Mouse (Mus musculus) stomach, embryonic 16.5 days (tissue): ENCODE results near the gene Hist1h2bl. TPM values are rescaled to one million over a fixed set of nuclear protein-coding genes. Genes with fewer than 3 reads are reported as not detected.
"Not testable (repeated sequence)": the region's sequence is repeated elsewhere in the genome, so short reads cannot be mapped to it uniquely, and the experiment has no call there.

Experiments used
- ATAC-seq: fragments of 200-750 bp; cut with Nextera tagmentation; 2 replicates; pipeline ENCODE4 v1.8.0; 2017; ENCODE audit warnings: moderate number of reproducible peaks, moderate TSS enrichment; ENCODE audit not compliant: insufficient read depth, low FRiP score
- H3K27ac ChIP-seq: fragments of 300-500 bp; sonication (generic); 2 replicates; pipeline ENCODE4 v1.5.1; 2014; ENCODE audit warnings: low read length
- H3K27me3 ChIP-seq: fragments of 300-500 bp; sonication (generic); 2 replicates; pipeline ENCODE4 v1.6.1; 2014; ENCODE audit warnings: low read length, control low read depth, mixed read lengths; ENCODE audit not compliant: control insufficient read depth, insufficient read depth
- H3K36me3 ChIP-seq: fragments of 300-500 bp; sonication (generic); 2 replicates; pipeline ENCODE4 v1.6.1; 2014; ENCODE audit warnings: low read length; ENCODE audit not compliant: control insufficient read depth, insufficient read depth
- H3K4me1 ChIP-seq: fragments of 300-500 bp; sonication (generic); 2 replicates; pipeline ENCODE4 v1.6.1; 2014; ENCODE audit warnings: low read length, control low read depth, mixed read lengths; ENCODE audit not compliant: control insufficient read depth, insufficient read depth
- H3K4me2 ChIP-seq: fragments of 300-500 bp; sonication (generic); 2 replicates; pipeline ENCODE4 v1.6.1; 2014; ENCODE audit warnings: low read depth, low read length, mixed read lengths
- H3K4me3 ChIP-seq: fragments of 300-500 bp; sonication (generic); replicated peaks from 2 replicates; pipeline ENCODE4 v1.5.1; 2014; ENCODE audit warnings: mild to moderate bottlenecking, low read length
- H3K9ac ChIP-seq: fragments of 300-500 bp; sonication (generic); 2 replicates; pipeline ENCODE4 v1.6.1; 2014; ENCODE audit warnings: low read length
- H3K9me3 ChIP-seq: fragments of 300-500 bp; sonication (generic); replicated peaks from 2 replicates; pipeline ENCODE4 v1.6.1; 2016; ENCODE audit warnings: low read length, control low read depth; ENCODE audit not compliant: control insufficient read depth
- WGBS: fragments of 180-500 bp; shearing (Covaris S2); extraction: QIAGEN DNeasy Blood & Tissue Kit; methylation state at CpG from one replicate; pipeline ENCODE4 v1.1.7; 2014; 5-methylcytosine and 5-hydroxymethylcytosine counted together
- polyA plus RNA-seq: library from polyadenylated mRNA; unstranded; fragments of >200 nt; fragmentation: Nextera tagmentation; extraction: Ambion mirVana; gene quantifications from 2 replicates; pipeline ENCODE4 v1.2.1, GENCODE M21; 2015

The Hist1h2bl gene
- polyA plus RNA-seq, 1 experiment from 2014 or later: 1.5 TPM

DNA sequence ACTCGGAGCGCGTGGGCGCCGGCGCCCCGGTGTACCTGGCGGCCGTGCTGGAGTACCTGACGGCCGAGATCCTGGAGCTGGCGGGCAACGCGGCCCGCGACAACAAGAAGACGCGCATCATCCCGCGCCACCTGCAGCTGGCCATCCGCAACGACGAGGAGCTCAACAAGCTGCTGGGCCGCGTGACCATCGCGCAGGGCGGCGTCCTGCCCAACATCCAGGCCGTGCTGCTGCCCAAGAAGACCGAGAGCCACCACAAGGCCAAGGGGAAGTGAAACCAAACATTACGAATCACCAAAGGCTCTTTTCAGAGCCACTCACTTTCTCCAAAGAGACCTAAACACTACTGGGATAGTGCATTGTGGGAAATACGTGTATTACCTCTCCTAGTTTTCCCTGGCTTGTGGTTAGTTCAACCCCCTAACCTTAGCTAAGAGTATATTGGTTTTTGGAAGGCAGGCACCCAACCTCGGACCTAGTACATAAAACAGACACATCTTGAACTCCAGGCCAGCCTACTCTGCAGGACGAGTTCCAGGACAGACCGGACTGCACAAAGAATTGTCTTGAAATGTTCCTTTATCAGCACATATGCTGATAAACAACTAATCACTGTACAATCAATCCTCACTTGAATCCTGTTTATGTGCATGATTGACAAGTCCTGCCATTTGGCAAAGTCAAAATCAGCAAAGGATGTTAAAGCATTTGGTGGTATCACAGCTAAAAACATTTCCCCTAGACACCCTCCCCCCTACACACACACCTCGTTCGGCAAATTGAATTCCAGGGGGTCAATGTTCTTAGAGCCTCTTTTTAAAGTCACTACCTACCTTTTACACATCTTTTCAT, 823 bp upstream of the Hist1h2bl start:
- not testable (repeated sequence) for H3K27me3 ChIP-seq, H3K36me3 ChIP-seq, ATAC-seq, H3K9me3 ChIP-seq
- peak overlapping the region; percentile 83 for H3K4me2 ChIP-seq
- peak overlapping the region; percentile 79 for H3K9ac ChIP-seq
- H3K4me3 ChIP-seq: peak overlapping the region; percentile 57
- WGBS: 0% methylated on average over 9 of the region's 38 CpGs
- peaks cover 21% of the 10 kb centered on the region for H3K4me1 ChIP-seq
- H3K27ac ChIP-seq: peak overlapping the region; percentile 97

DNA sequence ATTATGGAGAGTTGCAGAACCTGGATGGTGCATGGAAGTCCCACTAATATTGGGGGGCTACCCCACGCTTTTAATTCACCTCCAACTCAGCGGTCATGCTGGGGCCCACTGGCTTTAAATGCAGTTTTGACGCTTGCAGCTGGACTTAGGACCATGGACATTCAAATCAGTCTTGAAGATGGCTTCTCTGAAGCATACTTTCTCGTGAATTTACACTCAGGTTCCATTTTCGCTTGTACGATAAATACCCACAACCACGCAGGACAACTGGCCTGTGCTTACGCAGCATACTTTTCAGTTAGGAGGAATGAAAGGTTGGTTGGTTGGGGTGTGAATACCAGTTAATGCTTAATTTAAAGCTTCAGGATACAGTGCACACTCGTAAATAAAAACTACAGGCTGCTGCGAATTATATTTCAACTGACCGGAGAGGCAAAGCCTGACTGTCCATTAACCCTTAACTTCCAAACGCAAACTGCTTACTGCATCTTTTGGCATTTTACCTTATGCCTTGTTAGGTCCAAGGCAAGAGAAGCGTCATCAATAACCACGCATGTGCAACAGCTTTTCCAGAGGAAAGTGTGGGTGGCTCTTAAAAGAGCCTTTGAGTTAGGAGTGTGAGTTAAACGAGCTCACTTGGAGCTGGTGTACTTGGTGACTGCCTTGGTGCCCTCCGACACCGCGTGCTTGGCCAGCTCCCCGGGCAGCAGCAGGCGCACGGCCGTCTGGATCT, 646 bp downstream of the Hist1h2bl start:
- H3K4me2 ChIP-seq: peak overlapping the region; percentile 70
- peak overlapping the region; percentile 84 for H3K27ac ChIP-seq
- no peaks in the 10 kb centered on the region for H3K36me3 ChIP-seq
- H3K9ac ChIP-seq: peak overlapping the region; percentile 73
- no peaks in the 10 kb centered on the region for H3K9me3 ChIP-seq
- H3K4me1 ChIP-seq: peaks cover 16% of the 10 kb centered on the region
- peak overlapping the region; percentile 57 for H3K4me3 ChIP-seq
- no peak for ATAC-seq
- 1% methylated on average over 22 of the region's 22 CpGs for WGBS
- no peaks in the 10 kb centered on the region for H3K27me3 ChIP-seq

- Histone ChIP-seq H3K27ac (peak overlapping the region; percentile 84), H3K4me2 (peak overlapping the region; percentile 70), H3K9me3 (no peaks in the 10 kb centered on the region), H3K4me3 (peak overlapping the region; percentile 57), H3K27me3 (no peaks in the 10 kb centered on the region), H3K36me3 (no peaks in the 10 kb centered on the region), H3K9ac (peak overlapping the region; percentile 73), H3K4me1 (peaks cover 16% of the 10 kb centered on the region)
- 1% methylated on average over 7 of the region's 7 CpGs for WGBS
- no peak for ATAC-seq
These were observed 1.2 kb downstream of the Hist1h2bl start for GRCm38 (mm10) chr13:21714725-21715124.

- no peaks in the 10 kb centered on the region for H3K27me3 ChIP-seq
- H3K9me3 ChIP-seq: no peaks in the 10 kb centered on the region
- 26% methylated on average over 4 of the region's 4 CpGs for WGBS
- no peak overlapping the region for H3K27ac ChIP-seq
- no peaks in the 10 kb centered on the region for H3K36me3 ChIP-seq
- peaks cover 10% of the 10 kb centered on the region for H3K4me1 ChIP-seq
- peak overlapping the region; percentile 63 for H3K4me2 ChIP-seq
- no peak for ATAC-seq
- H3K9ac ChIP-seq: peak overlapping the region; percentile 23; the same call in 1 of the 2 replicates
- H3K4me3 ChIP-seq: peak overlapping the region; percentile 60; the same call in 1 of the 2 replicates
These were observed 4.2 kb downstream of the Hist1h2bl start for GRCm38 (mm10) chr13:21711698-21712097.

- ATAC-seq: peak; percentile 79
- WGBS: 2% methylated on average over 22 of the region's 22 CpGs
- Histone ChIP-seq H3K4me1 (peaks cover 9% of the 10 kb centered on the region), H3K27ac (no peak overlapping the region), H3K9ac (peak overlapping the region; percentile 62), H3K27me3 (no peaks in the 10 kb centered on the region), H3K36me3 (no peaks in the 10 kb centered on the region), H3K4me3 (peak overlapping the region; percentile 60), H3K4me2 (peak overlapping the region; percentile 63), H3K9me3 (no peaks in the 10 kb centered on the region)
These were observed 5.0 kb downstream of the Hist1h2bl start for GRCm38 (mm10) chr13:21710821-21711525.

- peak overlapping the region; percentile 63 for H3K4me2 ChIP-seq
- H3K9me3 ChIP-seq: no peaks in the 10 kb centered on the region
- peak; percentile 81 for ATAC-seq
- peak overlapping the region; percentile 78 for H3K27ac ChIP-seq
- peaks cover 4% of the 10 kb centered on the region for H3K4me1 ChIP-seq
- H3K36me3 ChIP-seq: no peaks in the 10 kb centered on the region
- H3K4me3 ChIP-seq: peak overlapping the region; percentile 74
- H3K9ac ChIP-seq: peak overlapping the region; percentile 71
- under 1% methylated on average over 32 of the region's 32 CpGs for WGBS
- H3K27me3 ChIP-seq: no peaks in the 10 kb centered on the region
These were observed 5.8 kb downstream of the Hist1h2bl start for GRCm38 (mm10) chr13:21710031-21710711.

DNA sequence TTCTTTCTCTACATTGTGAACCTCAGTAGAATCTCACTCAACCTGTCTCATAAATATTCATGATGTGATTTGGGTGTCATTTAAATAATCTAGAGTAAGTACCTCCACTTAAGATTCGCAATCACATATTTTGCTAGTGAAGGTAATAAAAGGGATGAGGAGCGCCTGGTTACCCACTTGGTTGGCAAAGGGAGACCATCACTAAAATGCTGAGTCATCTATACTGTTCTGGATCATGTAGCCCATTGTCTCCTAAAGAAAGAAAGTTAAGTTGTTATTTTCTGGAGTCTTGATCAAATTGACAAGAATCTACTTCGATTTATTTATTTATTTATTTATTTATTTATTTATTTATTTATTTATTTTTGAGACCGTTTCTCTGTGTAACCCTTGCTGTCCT, 9.3 kb downstream of the Hist1h2bl start:
- Histone ChIP-seq H3K36me3 (no peaks in the 10 kb centered on the region), H3K27me3 (no peaks in the 10 kb centered on the region), H3K9me3 (no peaks in the 10 kb centered on the region), H3K4me2 (no peak overlapping the region), H3K9ac (no peak overlapping the region), H3K27ac (no peak overlapping the region), H3K4me3 (no peak overlapping the region), H3K4me1 (no peaks in the 10 kb centered on the region)
- 75% methylated on average over 4 of the region's 4 CpGs for WGBS
- no peak for ATAC-seq

DNA sequence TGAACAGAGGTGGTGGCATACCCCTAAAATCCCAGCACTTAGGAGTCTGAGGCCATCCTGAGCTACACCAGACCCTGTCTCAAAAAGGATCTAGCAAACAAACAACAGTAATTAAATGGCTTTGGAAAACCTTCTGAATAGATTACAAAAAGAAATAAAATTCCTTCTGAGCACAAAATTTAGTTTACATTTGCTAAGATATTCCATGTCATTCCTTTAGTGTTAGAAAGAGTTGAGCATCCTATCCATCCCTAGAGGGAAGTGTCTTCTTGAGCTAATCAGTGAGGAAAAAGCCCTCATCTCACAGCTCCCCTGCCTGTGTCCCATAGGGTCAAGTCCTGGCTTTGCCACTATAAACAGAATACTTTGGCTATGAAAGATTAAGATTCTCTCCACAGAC, 18.1 kb downstream of the Hist1h2bl start, which contains the start of gene Olfr1359:
Gene Olfr1359 (plus strand): TSS at position 301 of the 400 bp plus-strand sequence.
- no peaks in the 10 kb centered on the region for H3K9me3 ChIP-seq
- no peak within 1 kb of the TSS for H3K4me2 ChIP-seq
- no peak within 1 kb of the TSS for H3K9ac ChIP-seq
- H3K36me3 ChIP-seq: no peaks in the 10 kb centered on the region
- no peak within 1 kb of the TSS for H3K4me3 ChIP-seq
- no peaks in the 10 kb centered on the region for H3K4me1 ChIP-seq
- ATAC-seq: no peak
- H3K27me3 ChIP-seq: no peaks in the 10 kb centered on the region
- no peak within 1 kb of the TSS for H3K27ac ChIP-seq
